Mouse (Mus musculus) mature B cell (primary cell): ENCODE measurements around the gene Rtn4rl1.
"Not testable (repeated sequence)": the region's sequence is repeated elsewhere in the genome, so short reads cannot be mapped to it uniquely, and the experiment has no call there.

Experiments used
- in situ Hi-C: fragments of 300-500 bp; cut with MboI; formaldehyde crosslinking; loops from 2 replicates; pipeline ENCODE4 v1.14.3; 2019

Rtn4rl1 gene

GRCm38 (mm10) chr11:75275035-75275434 lies 81.5 kb downstream of the Rtn4rl1 start:
- in situ Hi-C loops: no loop called here

DNA sequence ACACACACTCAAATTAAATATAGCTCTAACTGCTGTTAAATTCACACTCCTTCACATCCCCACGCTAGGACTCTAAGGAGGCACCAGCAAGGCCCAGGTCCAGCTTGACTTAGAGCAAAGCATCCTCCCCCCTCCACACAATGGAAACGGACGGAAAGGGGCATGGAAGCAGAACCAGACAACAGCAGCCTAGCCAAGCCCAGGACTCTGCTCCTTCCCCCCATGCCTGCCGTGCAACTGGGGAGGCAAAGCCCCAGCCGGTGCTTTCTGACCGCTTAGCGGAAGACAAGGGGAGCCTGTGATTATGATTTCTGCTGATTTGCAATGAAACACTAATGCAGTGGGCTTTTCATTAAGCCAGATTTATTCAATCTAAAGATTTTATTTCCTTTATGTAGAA lies 84.5 kb downstream of the Rtn4rl1 start:
- in situ Hi-C loops: no loop called here

- in situ Hi-C loops: no loop called here
Observed at GRCm38 (mm10) chr11:75279013-75279341, 85.4 kb downstream of the Rtn4rl1 start.

DNA sequence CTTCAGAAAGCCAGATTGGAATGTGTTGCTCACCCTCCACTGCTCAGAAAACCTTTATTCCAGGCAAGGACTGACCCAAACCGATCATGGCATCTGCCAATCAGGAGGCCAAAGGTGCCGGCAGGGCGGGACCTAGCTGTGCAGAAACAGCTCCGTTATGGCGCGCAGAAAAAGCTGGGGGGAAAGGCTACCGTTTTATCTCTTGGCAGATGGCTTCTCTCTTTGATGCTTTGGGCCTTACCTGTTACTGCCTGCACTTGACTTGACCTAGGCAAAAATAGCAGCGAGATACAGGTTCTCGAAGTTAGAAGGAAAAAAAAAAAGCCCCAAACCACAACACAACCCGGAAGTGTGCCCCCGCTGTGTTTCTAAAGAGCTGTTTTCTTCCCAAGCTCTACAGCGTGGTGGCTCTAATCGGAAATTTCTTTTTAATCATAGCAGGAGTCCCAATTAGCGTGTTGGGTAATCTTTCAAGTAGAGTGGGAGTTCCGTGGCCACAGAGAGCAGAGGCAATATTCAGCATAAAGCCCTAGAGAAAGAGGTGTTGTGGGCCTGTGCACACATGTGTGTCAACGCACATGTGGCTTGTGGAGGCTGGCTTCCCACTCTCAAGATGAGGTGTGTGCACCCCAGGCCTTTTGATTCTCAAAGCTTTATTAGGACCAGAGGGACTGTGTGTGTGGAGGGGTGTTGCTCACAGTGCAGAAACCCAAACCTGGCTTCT lies 85.9 kb downstream of the Rtn4rl1 start:
- in situ Hi-C loops: no loop called here

GRCm38 (mm10) chr11:75280066-75280410 lies 86.5 kb downstream of the Rtn4rl1 start:
- in situ Hi-C loops: no loop called here

GRCm38 (mm10) chr11:75280435-75281001 lies 86.9 kb downstream of the Rtn4rl1 start:
- in situ Hi-C loops: no loop called here

DNA sequence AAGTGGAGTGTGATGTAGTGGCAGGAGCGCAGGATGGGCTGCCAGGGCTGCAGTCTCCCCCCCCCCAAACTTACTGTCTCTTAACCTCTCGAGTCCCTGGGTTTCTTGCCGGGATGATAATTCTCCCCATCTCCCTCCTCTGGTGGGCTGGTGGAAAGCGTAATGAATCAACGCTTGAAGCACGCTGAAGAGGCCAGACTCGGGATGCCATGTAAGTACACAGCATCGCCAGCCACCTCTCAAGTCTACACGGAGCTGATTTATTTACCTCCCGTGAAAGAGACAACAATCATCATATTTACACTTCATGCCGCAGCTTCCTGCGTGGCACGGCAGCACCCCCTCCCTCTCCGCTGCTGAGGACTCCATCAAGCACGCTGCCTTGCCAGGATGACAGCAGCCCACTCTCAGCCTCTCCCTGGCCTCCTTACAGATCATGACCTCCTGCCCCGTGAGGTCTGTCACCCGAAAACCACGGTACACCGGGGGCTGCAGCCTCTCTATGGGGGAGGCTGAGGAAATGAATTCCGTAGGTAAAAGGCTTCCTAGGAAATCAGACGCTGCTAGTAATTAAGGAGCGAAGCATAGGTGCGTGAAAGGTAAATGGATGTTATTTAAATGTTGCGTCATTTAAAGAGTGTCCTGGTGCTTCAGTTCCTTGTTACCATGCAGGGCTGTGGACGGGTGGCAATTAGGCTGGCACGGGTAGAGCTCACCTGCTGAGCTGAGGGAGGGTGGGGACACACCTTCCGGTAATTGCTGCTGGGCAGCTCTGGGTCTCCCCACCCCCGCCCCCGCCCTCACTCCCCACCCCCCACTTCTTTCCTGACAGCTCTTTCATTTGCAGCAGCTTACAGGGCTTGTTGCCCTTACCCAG lies 88.0 kb downstream of the Rtn4rl1 start:
- in situ Hi-C loops: no loop called here

- in situ Hi-C loops: no loop called here
Observed at GRCm38 (mm10) chr11:75282496-75283120, 89.0 kb downstream of the Rtn4rl1 start.

GRCm38 (mm10) chr11:75283784-75284183 lies 90.2 kb downstream of the Rtn4rl1 start:
- in situ Hi-C loops: not testable (repeated sequence)

DNA sequence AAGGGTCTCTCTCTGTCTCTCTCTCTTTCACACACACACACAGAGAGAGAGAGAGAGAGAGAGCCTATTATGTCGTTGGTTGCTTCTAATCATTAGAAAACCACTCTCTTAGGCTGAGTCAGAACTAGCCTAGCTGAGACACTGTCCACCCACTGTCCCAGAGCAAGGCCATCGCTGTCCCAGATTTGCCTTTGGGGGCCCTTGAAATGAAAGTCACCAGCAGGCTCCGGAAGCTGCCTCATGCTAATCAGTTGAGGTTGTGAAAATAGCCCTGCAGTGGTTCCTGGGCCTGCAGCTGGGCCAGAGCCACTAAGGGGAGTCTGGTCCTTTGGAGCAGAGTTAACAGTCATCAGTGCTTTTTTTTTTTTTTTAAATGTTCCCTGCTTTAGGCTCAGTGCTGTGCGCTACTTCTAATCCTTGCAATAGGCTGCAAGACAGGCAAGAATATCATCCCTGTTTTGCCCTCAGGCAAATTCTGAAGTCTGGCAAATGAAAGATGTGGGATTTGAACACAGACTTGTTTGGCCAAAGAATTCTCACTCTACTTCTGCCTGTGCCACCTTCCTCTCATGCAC lies 92.4 kb downstream of the Rtn4rl1 start:
- in situ Hi-C loops: loop anchor here (5.0 kb wide), 1 partner anchor 94 kb away; the partner anchor contains the start of genes Dph1 and Rtn4rl1

DNA sequence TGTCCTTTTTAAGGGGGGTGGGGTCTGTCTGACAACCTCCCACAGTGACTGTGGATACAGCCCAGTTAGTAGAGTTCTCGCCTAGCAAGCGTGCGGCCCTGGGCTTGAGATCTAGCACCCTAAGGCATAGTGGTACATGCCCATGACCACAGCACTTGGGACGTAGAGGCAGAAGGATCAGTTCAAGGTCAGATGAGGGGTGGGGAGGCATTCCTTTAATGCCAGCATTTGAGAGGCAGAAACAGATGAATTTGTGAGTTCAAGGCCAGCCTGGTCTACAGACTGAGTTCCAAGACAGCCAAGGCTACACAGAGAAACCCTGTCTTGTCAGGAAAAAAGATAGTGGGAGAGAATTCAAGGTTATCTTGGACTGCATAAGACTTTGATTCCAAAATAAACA lies 93.3 kb downstream of the Rtn4rl1 start:
- in situ Hi-C loops: loop anchor here (5.0 kb wide), 1 partner anchor 95 kb away; the partner anchor contains the start of genes Dph1 and Rtn4rl1

DNA sequence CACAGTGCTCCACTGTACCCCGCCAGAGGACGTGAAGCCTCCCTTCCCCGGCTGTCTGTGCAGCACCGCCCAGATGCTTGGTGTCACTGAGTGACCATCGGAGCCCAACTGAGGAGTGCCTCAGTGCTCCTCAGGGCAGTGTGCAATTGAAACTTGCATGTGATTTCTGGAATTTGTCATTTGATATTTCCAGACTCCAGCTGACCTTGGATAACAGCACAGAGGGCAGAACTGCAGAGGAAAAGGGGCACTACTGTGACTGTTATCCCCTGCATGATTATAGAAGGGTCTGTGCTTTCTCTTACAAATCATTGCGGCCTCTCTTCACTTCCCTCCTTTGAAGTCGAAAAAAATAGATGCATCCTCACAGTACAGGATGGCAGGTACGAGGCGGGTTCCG lies 94.4 kb downstream of the Rtn4rl1 start:
- in situ Hi-C loops: loop anchor here (5.0 kb wide), 1 partner anchor 96 kb away; the partner anchor contains the start of genes Dph1 and Rtn4rl1

- in situ Hi-C loops: loop anchor here (5.0 kb wide), 1 partner anchor 96 kb away; the partner anchor contains the start of genes Dph1 and Rtn4rl1
Observed at GRCm38 (mm10) chr11:75288517-75288916, 94.9 kb downstream of the Rtn4rl1 start.

- in situ Hi-C loops: loop anchor here (5.0 kb wide), 1 partner anchor 97 kb away; the partner anchor contains the start of genes Dph1 and Rtn4rl1
Observed at GRCm38 (mm10) chr11:75289120-75289519, 95.5 kb downstream of the Rtn4rl1 start.

DNA sequence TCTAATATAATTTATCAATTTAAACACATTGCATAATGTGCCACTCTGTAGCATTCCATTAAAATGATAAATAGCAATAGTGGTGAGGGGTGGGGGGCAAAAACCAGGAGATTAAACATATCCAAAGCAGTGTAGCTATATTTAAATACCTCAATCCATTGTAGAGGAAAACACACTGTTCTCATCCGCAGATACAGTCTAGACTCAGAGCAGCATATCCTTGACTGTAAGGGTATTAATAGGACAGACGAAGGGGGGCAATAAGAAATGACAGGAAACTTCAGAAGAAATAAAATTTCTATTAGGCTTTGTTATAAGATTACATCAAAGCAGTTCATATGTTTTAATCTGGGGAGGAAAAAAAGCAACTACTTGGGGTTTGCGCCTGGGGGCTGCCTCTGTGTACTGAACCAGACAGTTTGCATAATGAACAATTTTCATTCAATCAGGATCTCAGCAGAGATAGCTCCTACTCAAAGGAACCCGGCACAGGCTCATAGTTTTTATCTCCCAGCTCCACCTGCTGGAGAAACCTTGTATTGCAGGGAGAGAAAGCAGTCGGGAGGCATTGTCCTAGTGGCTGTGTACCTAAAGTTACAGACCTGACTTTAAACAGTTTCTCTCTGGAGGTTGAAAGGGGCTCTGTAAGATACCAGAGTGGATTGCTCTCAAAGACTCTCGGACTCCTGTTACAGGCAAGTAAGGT lies 97.1 kb downstream of the Rtn4rl1 start:
- in situ Hi-C loops: loop anchor here (10.0 kb wide), 1 partner anchor 306 kb away; no protein-coding TSS in a partner anchor

GRCm38 (mm10) chr11:75291389-75292215 lies 98.0 kb downstream of the Rtn4rl1 start:
- in situ Hi-C loops: loop anchor here (10.0 kb wide), 1 partner anchor 307 kb away; no protein-coding TSS in a partner anchor

GRCm38 (mm10) chr11:75292281-75292680 lies 98.7 kb downstream of the Rtn4rl1 start:
- in situ Hi-C loops: loop anchor here (10.0 kb wide), 1 partner anchor 307 kb away; no protein-coding TSS in a partner anchor

GRCm38 (mm10) chr11:75293852-75294361 lies 100.3 kb downstream of the Rtn4rl1 start:
- in situ Hi-C loops: loop anchor here (10.0 kb wide), 1 partner anchor 309 kb away; no protein-coding TSS in a partner anchor

DNA sequence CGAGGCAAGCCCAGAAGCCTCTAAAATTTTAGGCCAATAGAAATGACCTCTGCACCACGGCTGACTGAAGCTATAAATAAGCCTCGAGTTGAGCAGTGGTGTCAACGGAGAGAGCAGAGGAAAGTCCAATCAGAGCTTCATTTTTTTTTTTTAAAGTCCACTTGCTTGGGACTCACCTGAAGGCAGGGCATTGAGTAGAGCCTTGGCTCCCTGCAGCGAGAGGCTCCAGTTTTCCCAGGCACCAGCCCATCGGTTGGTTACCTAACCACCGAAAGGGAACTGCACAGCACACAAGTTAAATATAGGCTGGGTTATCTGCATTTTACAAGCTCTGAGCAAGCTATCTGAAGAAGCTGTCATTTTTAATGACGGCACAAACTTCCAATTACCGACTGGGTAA lies 101.3 kb downstream of the Rtn4rl1 start:
- in situ Hi-C loops: loop anchor here (10.0 kb wide), 1 partner anchor 310 kb away; no protein-coding TSS in a partner anchor
